Mouse (Mus musculus) erythroblast, adult 5-6 weeks (primary cell): ENCODE measurements around the gene Eln. TPM values are rescaled to one million over a fixed set of nuclear protein-coding genes. Genes with fewer than 3 reads are reported as not detected.

Experiments used
- ATAC-seq: replicated peaks from 2 replicates; pipeline ENCODE4 v1.8.0; 2016; ENCODE audit warnings: moderate number of reproducible peaks, mild to moderate bottlenecking, moderate TSS enrichment, inconsistent platforms; ENCODE audit not compliant: poor library complexity, low FRiP score, severe bottlenecking
- total RNA-seq, 2 experiments: library from RNA; stranded (forward) in 1 of 2; stranded (reverse) in 1 of 2; fragments of 150-400 nt in 1 of 2; fragments of 200-764, 138-1000 nt in 1 of 2; gene quantifications; 2 replicates each; pipeline versions ENCODE4 v1.2.3 to v1.2.4; 2015 to 2017; ENCODE audit warnings: low replicate concordance in 2 of 2

The Eln gene
- total RNA-seq, 2 experiments from 2014 or later: not detected

- no peak for ATAC-seq
Measured at GRCm38 (mm10) chr5:134746201-134746600, 922 bp downstream of the Eln start.

GRCm38 (mm10) chr5:134745801-134746200 is 1.3 kb downstream of the Eln start:
- no peak for ATAC-seq

DNA sequence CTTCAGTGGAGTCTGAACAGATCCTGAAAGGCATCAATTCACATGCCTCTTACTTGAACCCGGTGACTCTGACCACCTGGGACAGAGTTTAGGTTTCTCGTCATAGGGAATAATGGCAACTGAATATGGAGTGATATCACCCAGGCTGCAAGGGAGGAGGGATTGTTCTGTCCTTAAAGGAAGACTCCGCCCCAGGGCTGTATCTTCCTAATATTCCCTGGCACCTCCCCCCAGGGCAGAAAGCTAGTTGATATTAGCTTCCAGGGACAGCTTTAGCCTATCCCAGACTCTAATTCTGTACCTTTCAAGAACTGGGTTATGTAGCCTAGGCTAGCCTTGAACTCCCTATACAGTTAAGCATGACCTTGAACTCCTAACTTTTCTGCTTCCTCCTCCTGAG is 2.1 kb downstream of the Eln start:
- ATAC-seq: no peak

DNA sequence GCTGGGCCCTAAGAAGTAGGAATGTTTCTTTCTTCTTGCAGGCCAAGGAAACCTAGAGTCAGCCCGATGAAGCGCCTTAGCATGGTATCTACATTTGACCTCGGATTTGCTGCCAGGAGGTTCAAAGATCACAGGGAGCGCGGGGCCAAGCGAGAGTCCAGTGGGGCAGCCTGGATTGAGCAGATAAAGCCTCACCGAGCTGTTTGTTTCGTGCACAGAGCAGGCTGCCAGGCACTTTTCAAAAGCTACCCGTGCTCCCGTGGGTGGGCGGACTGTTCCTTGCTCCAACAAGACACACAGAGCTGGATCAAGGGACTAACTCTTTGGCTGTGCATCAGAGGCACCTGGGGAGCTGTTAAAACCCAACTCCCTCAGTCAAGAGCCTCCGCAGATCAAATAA is 3.1 kb downstream of the Eln start:
- ATAC-seq: no peak

DNA sequence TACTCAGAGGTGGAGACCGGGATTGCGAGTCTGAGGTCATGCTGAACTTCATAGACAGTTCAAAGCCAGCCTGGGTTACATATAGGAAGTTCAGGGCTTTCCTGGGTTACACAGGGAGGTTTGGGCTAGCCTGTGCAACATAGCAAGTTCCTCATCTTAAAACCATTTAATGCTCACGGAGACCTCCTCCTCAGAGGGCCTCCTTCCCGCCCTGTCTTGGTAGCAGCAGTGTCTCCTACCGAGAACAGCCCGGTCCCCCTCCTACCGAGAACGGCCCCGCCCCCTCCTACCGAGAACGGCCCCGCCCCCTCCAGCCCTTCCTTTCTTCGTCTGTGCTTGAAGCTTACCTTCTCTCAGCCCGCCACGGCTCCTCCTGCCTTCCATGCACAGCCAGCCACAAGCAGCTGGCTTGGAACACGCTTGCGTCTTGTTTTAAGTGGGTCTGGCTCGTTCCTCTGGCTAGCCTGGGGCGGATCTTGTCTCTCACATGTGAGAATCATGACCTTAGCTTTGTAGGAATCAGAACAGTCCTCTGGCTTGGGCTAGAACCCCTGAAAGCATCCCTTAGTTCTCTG is 4.8 kb downstream of the Eln start:
- no peak for ATAC-seq

DNA sequence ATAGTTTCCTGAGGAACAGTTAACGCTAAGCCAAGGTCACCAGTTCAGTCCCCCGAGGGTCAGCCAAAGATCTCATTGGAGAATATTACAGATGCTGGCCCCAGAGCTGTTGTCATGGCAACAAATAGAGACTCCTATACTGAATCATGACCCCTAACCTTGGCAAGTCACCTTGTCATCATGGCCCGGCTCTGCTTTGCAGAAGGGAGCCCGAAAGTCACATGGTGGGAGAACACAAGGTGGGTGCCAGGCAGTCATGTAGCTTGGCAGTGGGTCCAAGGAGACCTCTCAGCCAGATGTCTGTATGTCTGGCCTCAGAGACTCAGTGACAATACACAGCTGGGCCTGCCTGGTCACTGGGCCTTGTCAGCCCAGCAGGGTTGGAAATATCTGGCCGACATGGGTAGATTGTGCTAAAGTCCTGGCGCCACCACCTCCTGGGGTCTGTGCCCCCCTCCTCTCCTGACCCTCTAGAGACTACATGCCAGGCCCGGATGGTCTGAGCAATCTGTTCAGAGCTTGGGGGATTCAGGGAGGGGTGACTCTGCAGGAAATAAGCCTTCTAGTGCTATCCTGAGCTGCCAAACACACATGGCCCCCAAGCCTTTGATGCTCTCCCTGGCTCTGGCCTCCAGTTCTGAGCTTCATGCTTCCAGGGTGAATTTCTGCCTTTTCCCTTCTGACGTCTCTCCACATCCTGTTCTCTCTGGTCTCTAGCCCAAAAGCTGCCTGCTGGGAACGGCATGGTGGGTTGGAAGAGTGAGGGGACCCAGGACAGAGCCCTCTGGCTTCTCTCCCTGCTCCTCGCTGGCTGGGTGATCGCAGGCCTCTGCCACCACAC is 6.4 kb downstream of the Eln start:
- ATAC-seq: 0 out of 2 replicates have a peak, but pooled peaks have one; percentile 23

GRCm38 (mm10) chr5:134739951-134740350 is 7.2 kb downstream of the Eln start:
- ATAC-seq: no peak

- no peak for ATAC-seq
Measured at GRCm38 (mm10) chr5:134734920-134735319, 12.2 kb downstream of the Eln start.

- no peak for ATAC-seq
Measured at GRCm38 (mm10) chr5:134734072-134734471, 13.1 kb downstream of the Eln start.

DNA sequence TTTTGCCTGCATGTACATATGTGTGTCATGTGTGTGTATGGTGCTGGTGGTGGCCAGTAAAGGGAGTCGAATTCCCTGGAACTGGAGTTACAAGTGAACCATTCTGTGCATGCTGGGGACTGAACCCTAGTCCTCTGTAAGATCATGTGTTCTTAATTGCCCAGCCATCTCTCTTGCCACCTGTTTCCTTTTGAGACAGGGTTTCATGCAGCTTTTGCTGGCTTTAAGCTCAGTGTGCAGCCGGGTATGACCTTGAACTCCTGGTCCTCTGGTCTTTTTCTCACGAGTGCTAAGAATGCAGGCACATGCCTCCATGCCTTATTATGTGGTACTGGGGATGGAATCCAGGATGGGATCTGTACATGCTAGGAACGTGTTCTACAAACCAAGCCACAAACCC is 13.9 kb downstream of the Eln start:
- ATAC-seq: no peak

DNA sequence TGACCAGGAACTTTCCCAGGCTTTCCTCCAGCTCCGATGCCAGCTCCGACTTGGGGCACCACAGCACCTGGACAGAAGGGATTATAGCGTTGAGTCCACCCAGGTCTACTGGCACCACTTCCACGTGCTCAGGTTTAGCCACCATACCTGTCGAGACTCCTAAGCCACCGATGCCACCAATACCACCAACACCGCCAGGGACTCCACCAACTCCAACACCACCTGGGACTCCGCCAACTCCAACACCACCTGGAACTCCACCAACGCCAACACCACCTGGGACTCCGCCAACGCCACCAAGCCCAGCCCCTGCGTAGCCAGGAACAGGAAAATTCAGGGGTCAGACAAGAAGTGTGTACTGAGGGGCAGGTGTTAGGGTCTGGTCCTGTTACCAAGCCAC is 18.0 kb downstream of the Eln start:
- ATAC-seq: no peak

DNA sequence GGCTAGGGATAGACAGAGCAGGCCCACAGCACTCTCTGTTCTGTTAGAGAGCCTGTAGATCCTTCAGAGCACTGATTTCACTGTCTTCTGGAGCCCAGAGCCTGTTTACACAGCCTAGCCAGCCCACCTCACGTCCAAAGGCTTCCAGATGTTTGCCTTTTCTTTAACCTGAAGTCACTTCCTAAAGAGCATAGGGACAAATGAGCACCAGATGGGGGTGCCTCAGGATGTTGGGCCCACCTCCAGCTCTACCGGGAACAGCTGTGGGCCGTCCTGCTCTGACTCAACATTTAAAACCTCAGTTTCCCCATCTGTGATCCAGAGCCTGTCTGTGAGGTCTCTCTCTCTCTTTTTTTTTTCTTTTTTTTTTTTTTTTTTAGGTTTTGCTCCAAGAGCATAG is 18.6 kb downstream of the Eln start:
- no peak for ATAC-seq

- no peak for ATAC-seq
Measured at GRCm38 (mm10) chr5:134727001-134727639, 20.0 kb downstream of the Eln start.

DNA sequence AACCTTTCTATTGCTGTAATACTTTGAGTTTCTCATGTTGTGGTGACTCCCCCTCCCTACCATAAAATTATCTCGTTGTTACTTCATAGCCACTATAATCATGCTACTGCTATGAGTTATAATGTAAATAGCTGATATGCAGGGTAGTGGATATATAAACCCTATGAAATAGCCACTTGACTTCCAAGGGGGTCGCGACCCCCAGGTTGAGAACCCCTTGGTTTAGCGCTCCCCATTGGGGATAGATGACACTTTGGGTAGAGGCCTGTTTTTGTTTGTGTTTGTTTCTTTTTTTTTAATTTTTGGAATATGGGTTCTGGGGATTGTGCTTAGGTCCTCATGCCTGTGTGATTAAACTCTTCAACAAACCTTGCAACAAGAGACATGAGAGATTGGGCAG is 21.8 kb downstream of the Eln start:
- no peak for ATAC-seq

DNA sequence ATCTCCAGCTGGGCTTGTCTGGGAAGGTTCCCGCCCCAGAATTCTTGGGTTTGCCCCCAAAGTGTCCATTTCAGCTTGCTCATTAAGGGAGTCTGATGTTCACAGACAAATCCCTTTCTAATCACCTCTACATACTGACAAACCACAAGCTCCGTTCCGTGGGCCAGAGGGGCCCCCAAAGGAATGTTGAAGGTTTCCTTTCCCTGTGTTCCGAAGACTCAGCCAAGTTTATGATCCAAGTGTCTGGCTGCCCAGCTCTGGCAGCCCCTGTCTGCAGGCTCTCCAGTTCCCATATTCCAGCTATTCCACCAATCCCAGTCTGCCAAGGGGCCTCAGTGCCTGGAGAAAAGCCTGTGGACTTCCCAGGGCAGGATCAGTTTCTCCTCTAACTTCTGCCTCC is 27.1 kb downstream of the Eln start:
- ATAC-seq: no peak

- ATAC-seq: no peak
Measured at GRCm38 (mm10) chr5:134711076-134711475, 36.0 kb downstream of the Eln start.

DNA sequence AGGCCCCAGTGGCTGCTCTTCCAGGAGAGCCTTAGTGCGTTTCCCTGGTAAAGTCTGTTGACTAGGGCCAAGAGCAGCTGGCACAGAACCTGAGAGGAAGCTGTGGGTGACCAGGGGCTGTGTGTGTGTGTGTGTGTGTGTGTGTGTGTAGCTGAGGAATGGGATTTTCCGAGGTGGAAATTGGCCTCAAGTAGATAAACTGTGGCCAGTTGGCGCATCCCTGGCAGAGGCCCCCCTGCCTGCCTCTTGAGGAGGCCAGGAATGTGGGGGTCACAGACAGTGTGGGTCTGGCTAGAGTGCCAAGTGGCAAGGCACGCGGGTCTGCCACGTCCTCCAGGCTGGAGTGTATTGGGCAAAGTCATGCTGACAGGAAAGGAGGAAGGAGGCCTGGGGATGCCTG is 37.8 kb downstream of the Eln start:
- no peak for ATAC-seq

GRCm38 (mm10) chr5:134704157-134704556 is 43.0 kb downstream of the Eln start:
- peak; percentile 73 for ATAC-seq

- ATAC-seq: no peak
Measured at GRCm38 (mm10) chr5:134695539-134695938, 51.6 kb downstream of the Eln start.

GRCm38 (mm10) chr5:134695082-134695481 is 52.0 kb downstream of the Eln start:
- ATAC-seq: no peak

DNA sequence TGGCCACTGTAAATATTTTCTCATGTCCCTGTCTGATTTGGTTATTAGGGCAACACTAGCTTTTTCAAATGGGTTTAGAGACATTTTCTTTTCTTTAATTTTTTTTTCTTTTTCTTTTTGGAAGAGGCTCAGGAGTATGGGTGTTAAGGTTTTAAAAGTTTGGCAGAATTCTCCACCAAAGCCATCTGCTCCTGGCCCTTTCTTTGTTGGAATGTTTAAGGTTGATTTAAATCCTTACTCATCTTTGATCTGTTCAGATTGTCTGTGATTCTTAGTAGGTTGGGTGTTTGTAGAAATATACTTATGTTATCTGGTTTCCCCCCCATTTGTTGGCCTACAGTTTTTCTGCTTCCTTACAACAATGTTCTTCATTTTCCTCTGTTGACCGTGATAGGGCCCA is 54.4 kb downstream of the Eln start:
- ATAC-seq: no peak
